Mouse (Mus musculus): ENCODE measurements around the gene Pigu.
A peak's percentile ranks its signal among the peaks of the same experiment; 100 is the strongest.

Gene Pigu

DNA sequence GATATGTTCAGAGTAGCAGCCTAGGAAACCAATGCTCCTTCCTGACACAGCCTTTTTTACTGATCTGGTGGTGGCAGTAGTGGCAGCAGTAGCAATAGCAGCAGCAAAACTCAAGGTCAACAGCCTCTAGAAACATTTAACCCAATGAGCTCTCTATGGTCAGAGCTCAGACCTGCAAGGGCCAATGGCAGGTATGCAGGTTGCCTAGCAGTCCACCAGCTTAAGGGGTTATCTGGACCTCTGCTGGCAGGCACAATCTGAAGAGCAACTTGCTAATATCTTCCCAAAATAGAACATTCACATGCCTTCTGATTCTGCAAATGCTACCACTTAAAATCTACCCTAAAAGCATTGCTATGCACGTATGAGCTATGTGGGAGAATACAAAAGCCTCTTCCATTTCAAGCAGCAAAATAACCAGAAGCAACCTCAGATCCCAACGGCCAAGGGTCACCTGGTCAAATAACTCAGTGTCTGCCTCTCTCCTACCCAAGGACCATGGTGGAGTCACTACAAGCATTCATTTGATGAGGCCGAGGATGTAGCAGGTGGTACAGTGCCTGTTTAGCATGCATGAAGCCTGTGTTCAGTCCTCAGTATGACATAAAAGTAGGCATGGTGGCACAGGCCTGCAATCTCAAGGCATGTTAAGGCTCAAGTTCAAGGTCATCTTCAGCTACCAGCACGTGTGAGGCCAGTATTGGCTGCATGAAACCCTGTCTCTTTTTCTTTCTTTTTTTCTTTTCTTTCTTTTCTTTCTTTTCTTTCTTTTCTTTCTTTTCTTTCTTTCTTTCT, 69.6 kb downstream of the Pigu start:
- DNase-seq (ENCODE audit: low spot score), result no peak

DNA sequence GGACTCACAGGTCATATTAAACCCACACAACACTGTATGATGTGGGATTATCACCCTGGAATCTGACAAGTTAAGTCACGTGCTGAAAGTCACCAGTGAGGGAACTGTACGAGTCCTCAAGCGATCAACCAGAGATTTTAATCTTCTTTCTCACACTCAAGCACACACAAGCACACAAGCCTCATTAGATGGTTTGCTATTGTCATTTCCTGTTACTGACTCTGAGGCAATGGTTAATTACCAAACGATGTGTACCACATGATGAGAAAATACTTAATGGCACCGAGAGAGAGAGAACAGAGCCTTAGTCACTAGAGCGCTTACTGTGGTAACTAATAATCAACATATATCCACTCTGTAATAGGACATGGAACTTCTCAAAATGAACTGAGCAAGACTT, 71.5 kb downstream of the Pigu start:
- no peak for DNase-seq (ENCODE audit: low spot score)

DNA sequence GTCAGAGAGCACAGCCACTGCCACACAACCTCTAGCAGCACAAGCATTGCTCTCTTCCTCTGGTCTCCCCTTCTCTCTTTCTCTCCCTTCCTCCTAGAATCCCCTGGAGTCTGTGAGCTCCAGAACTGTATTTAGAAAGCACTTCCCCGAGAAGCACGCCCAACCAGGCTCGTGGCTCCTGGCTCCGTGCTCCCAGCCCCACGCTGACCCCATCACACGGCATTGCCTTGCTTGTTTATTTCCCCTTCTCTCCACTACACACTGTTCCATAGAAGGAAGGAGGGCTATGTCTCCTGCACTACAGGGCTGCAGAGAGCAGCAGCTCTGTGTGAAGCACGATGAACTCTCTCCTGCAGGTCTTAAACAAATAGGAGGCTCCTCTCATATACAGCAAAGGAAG, 72.6 kb downstream of the Pigu start:
- DNase-seq (ENCODE audit: low spot score), result no peak

DNA sequence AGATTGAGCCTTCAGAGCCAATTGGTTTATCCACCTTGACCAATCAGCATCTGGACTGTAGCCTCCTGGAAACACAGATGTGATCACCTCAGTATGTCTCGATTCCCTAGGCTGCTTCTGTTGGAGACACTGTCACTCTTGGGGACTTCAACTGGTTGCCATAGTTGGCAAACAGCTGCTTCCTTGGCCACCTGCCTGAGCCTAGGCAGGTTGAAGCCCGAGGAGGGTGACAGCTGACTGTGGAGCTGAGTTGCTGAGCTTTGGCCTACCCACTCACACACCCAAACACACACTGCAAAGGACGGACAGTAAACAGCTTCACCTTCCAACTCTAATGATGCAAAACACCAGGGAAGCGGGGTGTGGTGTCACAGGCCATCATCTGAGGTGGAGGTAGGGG, 73.4 kb downstream of the Pigu start:
- DNase-seq (ENCODE audit: low spot score), result no peak

DNA sequence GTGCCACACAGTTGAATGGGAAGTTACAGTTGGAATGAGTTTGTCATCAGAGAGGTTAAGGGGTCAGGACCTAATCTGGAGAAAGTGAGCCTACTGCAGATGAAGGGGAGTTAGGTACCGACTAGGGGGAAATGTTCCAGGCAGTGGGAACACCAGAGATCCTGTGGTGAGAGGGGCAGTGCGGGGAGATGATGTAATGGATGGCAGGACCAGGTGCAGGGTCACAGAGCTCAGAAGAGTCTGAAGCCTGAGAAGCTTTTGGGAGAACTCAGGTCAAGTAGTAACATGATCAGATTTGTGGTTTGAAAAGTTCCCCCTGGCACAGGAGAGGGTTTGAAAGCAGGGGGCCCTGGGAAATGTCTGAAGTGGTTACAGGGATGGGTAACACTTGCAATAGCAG, 77.1 kb downstream of the Pigu start:
- DNase-seq (ENCODE audit: low spot score), result no peak

DNA sequence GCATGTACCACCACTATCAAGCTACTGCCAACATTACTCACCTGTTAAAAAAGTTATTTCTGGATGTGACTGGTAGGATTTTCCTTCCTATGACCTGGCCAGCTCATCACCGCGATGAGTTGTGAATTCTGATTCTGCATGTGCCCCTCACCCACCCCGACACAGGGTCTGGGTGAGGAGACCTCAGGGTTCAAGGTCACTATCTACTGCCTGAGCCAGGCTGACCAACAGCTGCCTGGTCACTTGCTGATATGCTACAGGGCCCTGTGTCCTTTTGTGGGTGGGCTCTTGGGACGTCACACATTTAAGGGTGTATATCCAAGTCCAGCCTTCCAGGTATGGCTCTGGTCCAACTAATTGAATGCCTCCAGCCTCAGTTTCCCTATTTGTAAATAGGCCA, 78.1 kb downstream of the Pigu start:
- DNase-seq (ENCODE audit: low spot score), result no peak

DNA sequence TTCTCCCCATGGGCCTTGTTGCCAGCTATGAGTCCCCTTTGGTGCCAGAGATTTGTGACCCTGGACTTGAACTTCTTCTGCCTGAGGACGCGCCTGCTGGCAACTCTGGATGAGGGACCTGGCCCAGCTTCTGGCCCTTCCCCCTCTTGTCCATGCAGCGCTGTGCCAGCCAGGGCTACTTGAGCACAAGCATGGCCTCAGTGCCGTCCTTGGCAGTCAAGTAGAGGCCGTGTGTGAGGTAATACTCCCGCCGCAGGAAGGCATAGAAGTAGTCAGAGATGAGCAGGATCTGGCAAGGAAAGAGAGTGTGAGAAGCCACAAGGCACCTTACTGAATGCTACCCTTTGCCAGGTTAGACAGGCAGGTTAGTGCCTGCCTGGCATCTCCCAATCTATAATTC, 78.9 kb downstream of the Pigu start:
- peak; percentile 62 for DNase-seq (ENCODE audit: low spot score)

DNA sequence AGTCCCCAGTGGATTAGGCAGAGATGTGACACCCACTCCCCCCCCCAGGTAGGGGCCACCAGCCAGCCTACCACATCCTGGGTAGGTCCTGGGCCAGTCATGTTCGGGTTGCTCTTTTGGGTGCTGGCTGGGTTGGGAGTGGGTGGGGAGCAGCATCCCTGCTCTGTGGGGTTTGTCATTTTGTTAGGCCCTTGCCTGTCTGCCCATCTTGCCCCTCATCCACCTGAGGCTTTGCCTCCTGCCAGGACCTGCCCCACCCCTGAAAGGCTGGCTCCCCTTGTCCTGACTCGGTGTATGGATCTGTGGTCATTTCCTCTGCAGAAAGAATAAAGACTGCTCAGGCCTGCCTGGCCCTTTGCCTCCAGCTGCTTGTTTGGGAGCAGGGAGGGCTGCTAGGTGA, 79.5 kb downstream of the Pigu start:
- DNase-seq (ENCODE audit: low spot score), result peak; percentile 15

DNA sequence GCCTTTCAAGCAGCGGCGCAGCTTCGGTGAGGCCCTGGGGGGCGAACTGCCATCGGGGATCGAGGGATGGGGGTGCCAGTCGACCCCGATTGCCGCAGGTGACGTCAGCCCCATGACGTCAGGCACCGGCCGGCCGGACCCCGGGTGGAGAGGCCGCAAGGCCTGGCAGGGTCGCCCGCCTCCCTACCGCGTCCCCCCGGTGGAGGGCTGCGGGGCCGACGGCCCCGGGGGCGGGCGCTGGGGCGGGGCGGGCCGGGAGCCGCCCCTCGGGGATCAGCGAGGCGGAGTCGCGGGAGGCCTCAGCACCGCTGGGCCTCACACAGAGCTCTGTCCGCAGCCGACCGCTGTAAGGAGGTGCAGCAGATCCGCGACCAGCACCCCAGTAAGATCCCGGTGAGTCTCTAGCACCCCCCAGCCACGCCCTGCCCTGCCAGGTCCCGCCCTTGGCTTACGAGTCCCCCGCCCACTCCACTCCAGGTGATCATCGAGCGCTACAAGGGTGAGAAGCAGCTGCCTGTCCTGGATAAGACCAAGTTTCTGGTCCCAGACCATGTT, 80.5 kb downstream of the Pigu start:
- DNase-seq (ENCODE audit: low spot score), result peak; percentile 76

DNA sequence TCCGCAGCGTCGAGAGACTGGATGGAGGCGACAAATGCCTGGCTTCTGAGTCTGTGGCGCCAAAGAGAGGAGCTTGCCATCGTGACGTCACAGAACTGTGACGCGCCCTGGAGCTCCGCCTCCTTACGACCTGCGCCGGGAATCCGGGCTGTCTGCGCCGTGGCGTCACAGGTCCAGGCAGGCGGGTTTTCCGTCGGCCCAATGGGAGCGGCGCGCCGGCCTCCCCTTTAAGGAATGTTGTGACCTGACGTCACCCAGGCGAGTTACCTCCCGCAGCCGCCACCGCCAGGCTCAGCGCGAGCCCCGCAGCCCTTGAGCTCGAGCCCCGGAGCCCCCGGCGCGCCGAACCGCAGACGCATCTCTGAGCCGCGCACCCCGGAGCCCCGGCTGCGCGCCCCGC, 81.0 kb downstream of the Pigu start, which contains the start of gene Map1lc3a:
Gene Map1lc3a, plus strand, starts transcription at position 103 of the 400 bp plus-strand sequence.
- peak; percentile 95 for DNase-seq (ENCODE audit: low spot score)

DNA sequence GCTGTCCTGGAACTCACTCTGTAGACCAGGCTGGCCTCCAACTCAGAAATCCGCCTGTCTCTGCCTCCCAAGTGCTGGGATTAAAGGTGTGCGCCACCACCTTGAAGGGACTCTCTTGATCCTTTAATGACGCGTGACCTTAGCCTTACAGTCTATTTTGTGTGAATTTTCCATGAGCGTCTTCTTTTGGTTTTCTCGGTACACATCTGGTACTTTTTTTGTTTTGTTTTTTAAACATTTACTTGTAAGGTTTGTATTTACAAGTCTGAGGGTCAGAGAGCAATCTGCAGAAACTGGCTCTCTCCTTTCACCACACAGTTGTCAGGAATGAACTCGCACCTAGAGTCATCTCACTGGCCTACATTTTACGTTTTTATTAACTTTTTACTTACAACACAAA, 83.6 kb downstream of the Pigu start:
- DNase-seq (ENCODE audit: low spot score), result no peak

DNA sequence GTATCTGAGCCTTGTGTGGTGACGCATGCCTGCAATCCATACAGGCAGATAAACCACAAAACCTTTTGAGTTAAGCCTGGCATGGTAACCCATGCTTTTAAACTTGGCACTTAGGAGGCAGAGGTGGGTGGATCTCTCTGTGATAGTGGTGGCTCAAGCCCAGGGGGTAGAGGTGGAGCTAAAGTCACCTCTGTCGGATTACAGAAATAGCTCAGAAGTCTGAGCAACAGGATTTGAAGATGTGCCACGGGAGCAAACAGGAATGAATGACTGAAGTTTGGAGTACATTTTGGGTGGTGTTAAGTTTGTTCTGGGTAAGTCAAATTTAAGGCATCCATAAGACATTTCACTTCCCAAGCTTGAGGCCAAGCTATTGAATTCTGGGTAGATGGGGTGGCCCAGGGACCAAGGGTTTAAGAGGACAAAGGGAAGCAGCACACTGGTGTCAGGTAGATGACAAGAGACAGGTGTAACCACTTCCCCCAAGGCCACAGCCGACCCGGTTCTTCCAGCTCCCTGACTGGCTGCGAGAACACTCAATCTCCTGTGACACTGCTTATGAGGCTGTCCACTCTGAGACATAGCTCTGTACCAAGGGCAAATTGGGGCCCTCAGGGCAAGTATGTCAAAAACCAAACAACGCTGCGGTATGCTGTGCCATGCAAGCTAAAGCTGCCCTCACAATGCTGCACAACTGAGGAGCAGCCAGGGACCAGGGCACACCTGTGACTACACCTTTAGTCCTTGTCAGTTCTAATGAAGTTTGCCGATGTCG, 84.6 kb downstream of the Pigu start:
- DNase-seq (ENCODE audit: low spot score), result no peak

DNA sequence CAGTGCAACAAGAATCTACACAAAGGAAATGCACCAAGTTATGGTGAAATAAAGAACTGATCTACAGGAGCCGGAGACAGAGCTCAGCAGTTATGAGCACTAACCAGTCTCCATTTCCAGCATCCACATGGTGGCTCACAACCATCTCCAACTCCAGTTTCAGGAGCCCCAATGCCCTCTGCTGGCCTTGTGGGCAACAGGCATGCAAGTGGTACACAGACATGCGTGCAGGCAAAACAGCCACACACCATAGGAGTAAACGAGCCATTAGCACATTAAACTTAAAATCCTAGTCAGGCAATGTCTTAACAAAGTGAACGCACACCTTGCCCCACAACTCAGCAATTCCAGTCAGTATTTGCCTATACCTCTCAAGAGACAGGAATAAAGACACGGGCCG, 85.3 kb downstream of the Pigu start:
- no peak for DNase-seq (ENCODE audit: low spot score)

DNA sequence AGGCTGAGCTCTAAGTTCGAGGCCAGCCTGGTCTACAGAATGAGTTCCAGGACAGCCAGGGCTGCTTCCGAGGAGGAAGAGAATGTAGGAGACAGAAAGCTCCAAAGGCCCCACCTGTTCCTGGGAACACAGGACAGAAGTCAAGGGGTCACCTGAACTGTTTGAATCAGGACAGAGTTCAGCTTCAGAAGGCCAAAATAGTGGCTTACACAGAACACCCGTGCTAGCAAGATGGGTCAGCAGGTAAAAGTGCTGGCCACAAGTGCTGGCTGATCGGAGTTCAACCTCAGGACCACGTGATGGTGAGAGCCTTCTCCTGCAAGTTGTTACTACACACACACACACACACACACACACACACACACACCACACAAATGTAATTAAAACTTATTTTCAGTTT, 90.3 kb downstream of the Pigu start:
- no peak for DNase-seq (ENCODE audit: low spot score)

DNA sequence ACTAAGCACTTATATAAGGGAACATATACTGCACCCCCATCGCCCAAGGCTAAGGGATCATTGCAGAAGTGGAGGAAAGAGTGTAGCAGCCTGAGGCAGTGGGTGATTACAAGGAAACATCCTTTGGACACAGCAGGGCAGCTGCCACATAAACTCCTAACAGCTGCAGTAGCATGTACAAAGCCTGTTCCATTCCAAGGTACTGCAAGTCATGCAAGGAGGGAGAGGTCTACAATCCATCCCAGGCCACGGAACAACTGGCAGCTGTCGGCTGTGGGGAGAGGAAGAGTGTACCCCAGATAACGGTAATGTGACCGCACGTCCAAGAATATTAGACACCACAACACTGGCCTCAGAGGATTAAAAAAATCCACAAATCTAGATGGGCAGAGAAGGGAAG, 91.7 kb downstream of the Pigu start:
- DNase-seq (ENCODE audit: low spot score), result no peak

DNA sequence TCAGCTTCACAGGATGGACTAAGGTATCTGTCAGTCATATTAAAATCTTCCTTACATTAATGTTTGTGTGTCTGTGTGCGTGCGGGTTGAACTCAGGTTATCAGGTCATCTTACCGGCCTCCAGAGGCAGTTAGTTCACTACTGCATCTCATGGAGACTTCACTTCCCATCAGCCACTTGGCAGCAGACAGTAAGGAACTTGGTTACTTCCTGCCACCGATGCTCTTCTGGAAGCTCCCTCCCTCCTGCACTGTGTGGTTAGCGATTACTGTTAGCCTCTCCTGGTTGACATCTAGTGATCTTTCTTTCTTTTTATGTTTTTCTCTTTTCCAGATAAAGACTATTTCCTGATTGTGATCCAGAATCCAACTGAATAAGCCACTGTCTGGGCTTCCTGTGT, 107.6 kb downstream of the Pigu start:
- DNase-seq (ENCODE audit: low spot score), result no peak

DNA sequence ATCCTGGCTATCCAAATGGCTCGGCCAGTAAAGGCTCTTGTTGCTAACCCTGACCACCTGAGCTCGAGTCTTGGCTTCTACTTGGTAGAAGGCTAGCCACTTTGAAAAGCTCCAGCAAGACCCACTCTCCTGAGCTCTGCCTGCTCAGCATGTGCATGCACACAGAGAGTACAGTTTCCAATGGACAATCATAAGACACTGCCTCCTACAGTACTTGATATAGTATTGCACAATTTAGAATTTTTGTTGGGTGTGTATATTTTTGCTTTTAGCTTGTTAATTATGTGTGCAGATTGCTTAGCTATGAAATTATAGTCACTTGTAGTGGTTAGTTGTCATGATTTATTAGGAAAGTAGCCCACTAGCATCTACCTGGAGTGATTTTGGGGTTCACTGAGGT, 108.5 kb downstream of the Pigu start:
- no peak for DNase-seq (ENCODE audit: low spot score)

DNA sequence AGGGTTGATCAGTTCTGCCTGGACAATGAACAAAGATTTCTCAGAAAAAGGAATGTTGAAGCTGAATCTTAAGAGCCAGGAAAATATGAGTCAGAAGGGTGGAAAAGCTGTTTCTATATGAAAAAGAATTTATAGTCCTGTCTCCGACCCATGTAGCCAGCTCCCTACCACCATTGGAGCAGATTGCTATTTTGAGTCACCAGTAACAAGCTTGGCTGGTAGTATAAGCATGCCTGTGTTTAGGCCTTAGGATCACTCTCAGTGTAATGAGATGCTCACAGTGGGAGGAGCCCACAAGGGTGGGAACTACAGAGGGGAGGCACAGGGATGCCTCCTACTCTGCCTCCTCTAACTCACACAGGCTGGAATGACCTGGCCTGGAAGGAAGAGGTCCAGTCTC, 109.0 kb downstream of the Pigu start:
- DNase-seq (ENCODE audit: low spot score), result no peak

DNA sequence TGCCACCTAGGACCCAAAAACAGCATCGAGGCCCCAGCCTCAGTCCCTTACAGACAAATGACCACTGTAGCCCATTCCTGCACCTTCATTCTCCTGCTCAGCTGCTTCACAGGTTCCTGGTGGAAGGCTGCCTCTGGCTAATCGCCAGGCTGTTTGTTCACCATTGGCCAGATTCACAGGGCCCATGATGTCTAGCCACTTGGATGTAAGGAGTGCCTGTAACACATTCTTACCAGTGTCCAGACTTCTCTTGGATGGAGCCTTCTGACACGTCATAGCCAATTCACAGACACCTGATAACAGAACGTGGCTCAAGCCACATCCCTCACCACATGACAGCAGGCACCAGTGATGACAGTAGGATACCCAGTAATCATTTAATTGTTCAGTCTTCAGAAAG, 111.0 kb downstream of the Pigu start:
- DNase-seq (ENCODE audit: low spot score), result no peak

DNA sequence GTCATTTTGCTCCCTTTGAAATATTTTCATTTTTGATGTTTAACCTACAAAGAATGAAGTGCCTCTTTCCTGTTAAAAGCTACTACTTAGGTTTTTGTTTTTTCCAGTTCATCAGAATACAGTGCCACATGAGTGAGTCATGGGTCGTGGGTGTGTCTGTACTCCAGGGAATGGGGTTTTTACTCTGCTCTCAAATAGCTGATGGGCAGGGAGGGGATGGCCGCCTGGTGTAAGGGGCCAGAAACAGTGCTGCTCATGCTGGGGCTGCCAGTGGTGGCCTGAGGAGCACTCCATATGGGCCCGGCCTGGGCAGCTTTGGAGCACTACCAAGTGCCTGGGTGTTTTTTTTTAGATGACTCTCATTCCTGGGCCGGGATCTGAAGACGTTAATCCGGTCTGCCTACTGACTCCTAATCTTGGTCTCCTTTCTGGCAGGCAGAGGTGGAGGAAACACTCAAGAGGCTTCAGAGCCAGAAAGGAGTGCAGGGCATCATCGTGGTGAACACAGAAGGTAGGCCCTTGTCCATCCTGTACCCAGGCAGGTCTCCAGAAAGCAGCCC, 114.9 kb downstream of the Pigu start:
- DNase-seq (ENCODE audit: low spot score), result no peak

DNA sequence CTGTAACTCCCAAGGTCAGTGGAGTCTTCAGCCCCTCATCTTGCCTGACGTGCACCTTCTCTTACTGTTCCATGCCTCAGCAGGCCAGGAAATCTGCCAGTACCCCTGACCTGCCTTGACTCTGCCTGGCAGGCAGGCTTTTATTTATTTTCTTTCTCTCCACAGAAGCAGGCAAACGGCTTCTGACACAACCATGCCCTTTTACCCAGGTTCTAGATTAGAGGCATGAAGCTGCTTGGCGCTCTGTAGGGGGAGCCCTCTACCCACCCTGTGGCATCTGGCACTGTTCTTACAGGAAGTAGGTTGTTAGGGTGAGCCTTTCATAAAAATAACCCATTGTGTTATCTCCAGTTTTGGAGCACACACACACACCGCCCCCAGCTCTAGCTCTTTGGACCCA, 116.3 kb downstream of the Pigu start:
- peak; percentile 41 for DNase-seq (ENCODE audit: low spot score)

DNA sequence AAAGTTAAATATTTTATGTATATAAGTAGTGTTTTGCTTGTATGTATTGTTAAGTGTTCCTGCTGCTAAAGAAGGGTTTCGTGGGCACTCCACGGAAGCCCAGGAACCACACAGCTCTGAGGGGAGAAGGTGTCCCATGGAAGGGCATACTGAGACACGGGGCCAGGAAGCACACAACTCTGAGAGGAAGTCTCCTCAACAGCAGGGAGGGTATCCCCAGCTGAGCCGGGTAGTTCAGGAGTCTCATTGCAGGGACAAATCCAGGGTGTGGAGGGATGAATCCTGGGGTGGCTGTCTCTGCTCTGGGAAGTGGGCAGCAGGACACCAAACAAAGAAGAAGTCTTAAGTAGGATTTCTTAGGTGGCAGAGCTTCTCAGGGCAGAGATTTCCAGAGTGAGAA, 120.0 kb downstream of the Pigu start:
- DNase-seq (ENCODE audit: low spot score), result no peak

Data from ovary, postnatal 36 days (tissue).